Mouse (Mus musculus): Measurements from ENCODE around the gene Kcnma1. TPM values are rescaled to one million over a fixed set of nuclear protein-coding genes. Genes with fewer than 3 reads are reported as not detected.

The Kcnma1 gene
- polyA plus RNA-seq, 1 experiment from 2014 or later = 1.0 TPM

- H3K9me3 ChIP-seq (ENCODE audit: control insufficient read depth, low read length) = no peaks in the 10 kb centered on the region
- no peak overlapping the region for H3K27ac ChIP-seq (ENCODE audit: low read length)
- 73% methylated on average over 7 of the region's 7 CpGs for WGBS
- H3K4me3 ChIP-seq (ENCODE audit: low read length) = no peak overlapping the region
- no peaks in the 10 kb centered on the region for H3K4me1 ChIP-seq (replicated peaks; ENCODE audit: control insufficient read depth, insufficient read depth, low read length)
- H3K4me2 ChIP-seq (ENCODE audit: low read depth, low read length) = no peak overlapping the region
- no peak for ATAC-seq (ENCODE audit: low read depth)
- H3K27me3 ChIP-seq (ENCODE audit: control insufficient read depth, insufficient read depth, low read depth, low read length) = no peaks in the 10 kb centered on the region
- H3K9ac ChIP-seq (ENCODE audit: low read length) = no peak overlapping the region
- H3K36me3 ChIP-seq (ENCODE audit: control insufficient read depth, insufficient read depth, low read length) = no peaks in the 10 kb centered on the region
Observed at GRCm38 (mm10) chr14:23990871-23991270, 23.4 kb downstream of the Kcnma1 start.

GRCm38 (mm10) chr14:23989696-23990095, 24.6 kb downstream of the Kcnma1 start:
- Histone ChIP-seq H3K9ac (ENCODE audit: low read length) (no peak overlapping the region), H3K36me3 (ENCODE audit: control insufficient read depth, insufficient read depth, low read length) (no peaks in the 10 kb centered on the region), H3K4me1 (replicated peaks; ENCODE audit: control insufficient read depth, insufficient read depth, low read length) (no peaks in the 10 kb centered on the region), H3K27ac (ENCODE audit: low read length) (no peak overlapping the region), H3K9me3 (ENCODE audit: control insufficient read depth, low read length) (no peaks in the 10 kb centered on the region), H3K4me2 (ENCODE audit: low read depth, low read length) (no peak overlapping the region), H3K27me3 (ENCODE audit: control insufficient read depth, insufficient read depth, low read depth, low read length) (no peaks in the 10 kb centered on the region), H3K4me3 (ENCODE audit: low read length) (no peak overlapping the region)
- ATAC-seq (ENCODE audit: low read depth) = no peak
- 58% methylated on average over 11 of the region's 11 CpGs for WGBS

GRCm38 (mm10) chr14:23982205-23982604, 32.1 kb downstream of the Kcnma1 start:
- no peaks in the 10 kb centered on the region for H3K4me1 ChIP-seq (replicated peaks; ENCODE audit: control insufficient read depth, insufficient read depth, low read length)
- H3K27ac ChIP-seq (ENCODE audit: low read length) = no peak overlapping the region
- H3K9me3 ChIP-seq (ENCODE audit: control insufficient read depth, low read length) = no peaks in the 10 kb centered on the region
- WGBS = 63% methylated on average over 8 of the region's 8 CpGs
- ATAC-seq (ENCODE audit: low read depth) = no peak
- no peak overlapping the region for H3K4me2 ChIP-seq (ENCODE audit: low read depth, low read length)
- no peak overlapping the region for H3K9ac ChIP-seq (ENCODE audit: low read length)
- H3K27me3 ChIP-seq (ENCODE audit: control insufficient read depth, insufficient read depth, low read depth, low read length) = no peaks in the 10 kb centered on the region
- H3K36me3 ChIP-seq (ENCODE audit: control insufficient read depth, insufficient read depth, low read length) = no peaks in the 10 kb centered on the region
- H3K4me3 ChIP-seq (ENCODE audit: low read length) = no peak overlapping the region

- 87% methylated on average over 2 of the region's 2 CpGs for WGBS
- H3K9me3 ChIP-seq (ENCODE audit: control insufficient read depth, low read length) = no peaks in the 10 kb centered on the region
- H3K9ac ChIP-seq (ENCODE audit: low read length) = no peak overlapping the region
- no peak overlapping the region for H3K4me3 ChIP-seq (ENCODE audit: low read length)
- no peaks in the 10 kb centered on the region for H3K4me1 ChIP-seq (replicated peaks; ENCODE audit: control insufficient read depth, insufficient read depth, low read length)
- H3K36me3 ChIP-seq (ENCODE audit: control insufficient read depth, insufficient read depth, low read length) = no peaks in the 10 kb centered on the region
- H3K27ac ChIP-seq (ENCODE audit: low read length) = no peak overlapping the region
- ATAC-seq (ENCODE audit: low read depth) = no peak
- H3K27me3 ChIP-seq (ENCODE audit: control insufficient read depth, insufficient read depth, low read depth, low read length) = no peaks in the 10 kb centered on the region
- H3K4me2 ChIP-seq (ENCODE audit: low read depth, low read length) = no peak overlapping the region
Observed at GRCm38 (mm10) chr14:23974685-23975084, 39.6 kb downstream of the Kcnma1 start.

GRCm38 (mm10) chr14:23966471-23966870, 47.8 kb downstream of the Kcnma1 start:
- ATAC-seq (ENCODE audit: low read depth) = no peak
- H3K27me3 ChIP-seq (ENCODE audit: control insufficient read depth, insufficient read depth, low read depth, low read length) = no peaks in the 10 kb centered on the region
- H3K4me3 ChIP-seq (ENCODE audit: low read length) = no peak overlapping the region
- no peak overlapping the region for H3K9ac ChIP-seq (ENCODE audit: low read length)
- 54% methylated on average over 8 of the region's 8 CpGs for WGBS
- no peak overlapping the region for H3K4me2 ChIP-seq (ENCODE audit: low read depth, low read length)
- H3K27ac ChIP-seq (ENCODE audit: low read length) = no peak overlapping the region
- no peaks in the 10 kb centered on the region for H3K4me1 ChIP-seq (replicated peaks; ENCODE audit: control insufficient read depth, insufficient read depth, low read length)
- H3K9me3 ChIP-seq (ENCODE audit: control insufficient read depth, low read length) = no peaks in the 10 kb centered on the region
- H3K36me3 ChIP-seq (ENCODE audit: control insufficient read depth, insufficient read depth, low read length) = no peaks in the 10 kb centered on the region

GRCm38 (mm10) chr14:23959061-23959460, 55.2 kb downstream of the Kcnma1 start:
- H3K4me1 ChIP-seq (replicated peaks; ENCODE audit: control insufficient read depth, insufficient read depth, low read length) = no peaks in the 10 kb centered on the region
- WGBS = 42% methylated on average over 11 of the region's 11 CpGs
- H3K27ac ChIP-seq (ENCODE audit: low read length) = no peak overlapping the region
- no peaks in the 10 kb centered on the region for H3K36me3 ChIP-seq (ENCODE audit: control insufficient read depth, insufficient read depth, low read length)
- H3K27me3 ChIP-seq (ENCODE audit: control insufficient read depth, insufficient read depth, low read depth, low read length) = no peaks in the 10 kb centered on the region
- ATAC-seq (ENCODE audit: low read depth) = peak; percentile 90
- H3K4me3 ChIP-seq (ENCODE audit: low read length) = no peak overlapping the region
- H3K9me3 ChIP-seq (ENCODE audit: control insufficient read depth, low read length) = no peaks in the 10 kb centered on the region
- H3K4me2 ChIP-seq (ENCODE audit: low read depth, low read length) = no peak overlapping the region
- H3K9ac ChIP-seq (ENCODE audit: low read length) = no peak overlapping the region

GRCm38 (mm10) chr14:23957270-23957669, 57.0 kb downstream of the Kcnma1 start:
- Histone ChIP-seq H3K9me3 (ENCODE audit: control insufficient read depth, low read length) (no peaks in the 10 kb centered on the region), H3K27ac (ENCODE audit: low read length) (no peak overlapping the region), H3K4me2 (ENCODE audit: low read depth, low read length) (no peak overlapping the region), H3K36me3 (ENCODE audit: control insufficient read depth, insufficient read depth, low read length) (no peaks in the 10 kb centered on the region), H3K4me1 (replicated peaks; ENCODE audit: control insufficient read depth, insufficient read depth, low read length) (no peaks in the 10 kb centered on the region), H3K27me3 (ENCODE audit: control insufficient read depth, insufficient read depth, low read depth, low read length) (no peaks in the 10 kb centered on the region), H3K4me3 (ENCODE audit: low read length) (no peak overlapping the region), H3K9ac (ENCODE audit: low read length) (no peak overlapping the region)
- ATAC-seq (ENCODE audit: low read depth) = no peak
- 68% methylated on average over 4 of the region's 4 CpGs for WGBS

- WGBS = 21% methylated on average over 2 of the region's 2 CpGs
- ATAC-seq (ENCODE audit: low read depth) = no peak
- no peak overlapping the region for H3K27ac ChIP-seq (ENCODE audit: low read length)
- H3K4me3 ChIP-seq (ENCODE audit: low read length) = no peak overlapping the region
- no peaks in the 10 kb centered on the region for H3K27me3 ChIP-seq (ENCODE audit: control insufficient read depth, insufficient read depth, low read depth, low read length)
- no peaks in the 10 kb centered on the region for H3K4me1 ChIP-seq (replicated peaks; ENCODE audit: control insufficient read depth, insufficient read depth, low read length)
- no peak overlapping the region for H3K4me2 ChIP-seq (ENCODE audit: low read depth, low read length)
- no peak overlapping the region for H3K9ac ChIP-seq (ENCODE audit: low read length)
- H3K36me3 ChIP-seq (ENCODE audit: control insufficient read depth, insufficient read depth, low read length) = no peaks in the 10 kb centered on the region
- no peaks in the 10 kb centered on the region for H3K9me3 ChIP-seq (ENCODE audit: control insufficient read depth, low read length)
Observed at GRCm38 (mm10) chr14:23943876-23944275, 70.4 kb downstream of the Kcnma1 start.

- Histone ChIP-seq H3K27me3 (ENCODE audit: control insufficient read depth, insufficient read depth, low read depth, low read length) (no peaks in the 10 kb centered on the region), H3K4me1 (replicated peaks; ENCODE audit: control insufficient read depth, insufficient read depth, low read length) (no peaks in the 10 kb centered on the region), H3K4me3 (ENCODE audit: low read length) (no peak overlapping the region), H3K27ac (ENCODE audit: low read length) (no peak overlapping the region), H3K9ac (ENCODE audit: low read length) (no peak overlapping the region), H3K9me3 (ENCODE audit: control insufficient read depth, low read length) (no peaks in the 10 kb centered on the region), H3K36me3 (ENCODE audit: control insufficient read depth, insufficient read depth, low read length) (no peaks in the 10 kb centered on the region), H3K4me2 (ENCODE audit: low read depth, low read length) (no peak overlapping the region)
- 39% methylated on average over 5 of the region's 5 CpGs for WGBS
- ATAC-seq (ENCODE audit: low read depth) = no peak
Observed at GRCm38 (mm10) chr14:23943152-23943551, 71.1 kb downstream of the Kcnma1 start.

GRCm38 (mm10) chr14:23942103-23942502, 72.2 kb downstream of the Kcnma1 start:
- 79% methylated on average over 8 of the region's 8 CpGs for WGBS
- H3K36me3 ChIP-seq (ENCODE audit: control insufficient read depth, insufficient read depth, low read length) = no peaks in the 10 kb centered on the region
- no peak overlapping the region for H3K4me2 ChIP-seq (ENCODE audit: low read depth, low read length)
- no peak overlapping the region for H3K9ac ChIP-seq (ENCODE audit: low read length)
- no peak for ATAC-seq (ENCODE audit: low read depth)
- no peak overlapping the region for H3K27ac ChIP-seq (ENCODE audit: low read length)
- H3K9me3 ChIP-seq (ENCODE audit: control insufficient read depth, low read length) = no peaks in the 10 kb centered on the region
- no peak overlapping the region for H3K4me3 ChIP-seq (ENCODE audit: low read length)
- no peaks in the 10 kb centered on the region for H3K4me1 ChIP-seq (replicated peaks; ENCODE audit: control insufficient read depth, insufficient read depth, low read length)
- H3K27me3 ChIP-seq (ENCODE audit: control insufficient read depth, insufficient read depth, low read depth, low read length) = no peaks in the 10 kb centered on the region
